Mouse (Mus musculus): ENCODE data around the gene Mlh3.

The Mlh3 gene

GRCm38 (mm10) chr12:85186361-85186760 lies 84.0 kb downstream of the Mlh3 start:
- no peak for DNase-seq

GRCm38 (mm10) chr12:85185810-85186209 lies 84.6 kb downstream of the Mlh3 start:
- no peak for DNase-seq

All from kidney, adult 11 months (tissue).